Mouse (Mus musculus) adrenal gland, postnatal 36 days (tissue): Measurements from ENCODE around the gene Sorbs2. TPM values are rescaled to one million over a fixed set of nuclear protein-coding genes. Genes with fewer than 3 reads are reported as not detected.

ENCODE experiments used
- DNase-seq, 2 experiments: peaks; one replicate each; pipeline ENCODE4 v3.0.0; 2021; ENCODE audit warnings: mixed read lengths in 1 of 2
- total RNA-seq, 2 experiments: library from RNA; stranded (reverse); gene quantifications; 2 replicates each; pipeline ENCODE4 v1.2.3; 2021

The Sorbs2 gene
- total RNA-seq, 2 experiments from 2014 or later, result 117 to 150 TPM

GRCm38 (mm10) chr8:45621576-45622178 lies 114.1 kb downstream of the Sorbs2 start:
- DNase-seq, result peak in 1 of 2 experiments; percentile 32

- no peak for DNase-seq
Measured at GRCm38 (mm10) chr8:45626406-45626805, 118.8 kb downstream of the Sorbs2 start.

GRCm38 (mm10) chr8:45627246-45628241 lies 120.0 kb downstream of the Sorbs2 start:
- peak; percentile 64 to 72 for DNase-seq

- DNase-seq, result no peak
Measured at GRCm38 (mm10) chr8:45628421-45629065, 121.0 kb downstream of the Sorbs2 start.

GRCm38 (mm10) chr8:45629066-45629430 lies 121.5 kb downstream of the Sorbs2 start:
- DNase-seq, result no peak

- DNase-seq, result no peak
Measured at GRCm38 (mm10) chr8:45631023-45631422, 123.4 kb downstream of the Sorbs2 start.

GRCm38 (mm10) chr8:45635155-45635554 lies 127.6 kb downstream of the Sorbs2 start:
- no peak for DNase-seq

GRCm38 (mm10) chr8:45637745-45638144 lies 130.2 kb downstream of the Sorbs2 start:
- no peak for DNase-seq

- no peak for DNase-seq
Measured at GRCm38 (mm10) chr8:45639444-45639843, 131.9 kb downstream of the Sorbs2 start.

GRCm38 (mm10) chr8:45644651-45645050 lies 137.1 kb downstream of the Sorbs2 start:
- no peak for DNase-seq

- no peak for DNase-seq
Measured at GRCm38 (mm10) chr8:45649063-45649462, 141.5 kb downstream of the Sorbs2 start.

GRCm38 (mm10) chr8:45649966-45650365 lies 142.4 kb downstream of the Sorbs2 start:
- no peak for DNase-seq

GRCm38 (mm10) chr8:45658021-45658420 lies 150.4 kb downstream of the Sorbs2 start:
- DNase-seq, result no peak

GRCm38 (mm10) chr8:45658458-45659325 lies 151.1 kb downstream of the Sorbs2 start:
- DNase-seq, result peak in 1 of 2 experiments; percentile 51

GRCm38 (mm10) chr8:45659473-45659872 lies 151.9 kb downstream of the Sorbs2 start:
- DNase-seq, result no peak

GRCm38 (mm10) chr8:45660570-45660969 lies 153.0 kb downstream of the Sorbs2 start:
- peak in 1 of 2 experiments; percentile 30 for DNase-seq

GRCm38 (mm10) chr8:45661605-45662004 lies 154.0 kb downstream of the Sorbs2 start:
- DNase-seq, result no peak

- DNase-seq, result no peak
Measured at GRCm38 (mm10) chr8:45666221-45666620, 158.6 kb downstream of the Sorbs2 start.

GRCm38 (mm10) chr8:45673149-45673548 lies 165.6 kb downstream of the Sorbs2 start:
- no peak for DNase-seq

GRCm38 (mm10) chr8:45675821-45676279 lies 168.3 kb downstream of the Sorbs2 start:
- no peak for DNase-seq

- DNase-seq, result no peak
Measured at GRCm38 (mm10) chr8:45677114-45677853, 169.7 kb downstream of the Sorbs2 start.
